Mouse (Mus musculus) T-helper 2 cell (primary cell): Measurements from ENCODE around the gene Mrpl30.

Source experiments
- in situ Hi-C: fragments of 300-600 bp; cut with MboI, MseI; formaldehyde crosslinking; loops from one replicate; pipeline ENCODE4 v1.15.1; 2025; ENCODE audit warnings: high pct_unique_total_duplicates

Gene Mrpl30

DNA sequence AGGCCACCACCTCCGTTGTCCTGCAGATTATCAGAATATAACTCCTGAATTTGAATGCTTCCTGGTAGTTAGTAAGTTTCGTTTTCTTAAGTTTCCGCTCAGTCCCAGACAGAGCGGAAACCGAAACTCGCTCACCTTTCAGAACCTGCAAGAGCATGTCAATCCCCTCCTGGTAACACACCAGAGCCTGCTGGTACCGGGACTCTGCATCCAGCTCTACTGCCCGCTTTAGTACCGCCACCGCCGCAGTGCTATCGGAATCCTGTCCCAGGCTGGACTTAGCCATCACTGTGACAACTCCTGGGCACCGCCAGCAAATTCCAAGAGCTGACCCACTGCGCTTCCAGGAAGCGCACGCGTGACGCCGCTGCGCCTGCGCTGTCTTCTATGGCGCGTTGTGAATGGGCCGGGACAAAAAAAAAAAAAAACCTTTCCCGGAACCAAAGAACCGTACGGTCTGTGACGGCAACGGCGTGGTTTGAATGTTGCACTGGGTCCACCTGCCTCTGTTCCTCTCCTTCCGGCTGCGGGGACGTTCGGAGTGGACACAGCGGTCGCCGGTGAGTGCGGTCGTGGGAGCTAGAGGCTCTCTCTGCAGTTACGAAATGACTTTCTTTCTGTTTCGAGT, at the start of gene Mrpl30, which contains the start of gene Mitd1:
Gene Mrpl30, plus strand, starts transcription at position 453 of the 628 bp plus-strand sequence.
Gene Mitd1, minus strand, starts transcription at position 387 of the 628 bp plus-strand sequence.
- in situ Hi-C loops: no loop called here

GRCm38 (mm10) chr1:37846878-37847277, 43.4 kb upstream of the Mrpl30 start:
- in situ Hi-C loops: no loop called here

GRCm38 (mm10) chr1:37850696-37851095, 39.6 kb upstream of the Mrpl30 start:
- in situ Hi-C loops: loop anchor here (10.0 kb wide), 1 partner anchor 136 kb away; no protein-coding TSS in a partner anchor

- in situ Hi-C loops: loop anchor here (5.0 kb wide), 1 partner anchor 437 kb away; no protein-coding TSS in a partner anchor
Observed at GRCm38 (mm10) chr1:37864511-37865400, 25.5 kb upstream of the Mrpl30 start.

DNA sequence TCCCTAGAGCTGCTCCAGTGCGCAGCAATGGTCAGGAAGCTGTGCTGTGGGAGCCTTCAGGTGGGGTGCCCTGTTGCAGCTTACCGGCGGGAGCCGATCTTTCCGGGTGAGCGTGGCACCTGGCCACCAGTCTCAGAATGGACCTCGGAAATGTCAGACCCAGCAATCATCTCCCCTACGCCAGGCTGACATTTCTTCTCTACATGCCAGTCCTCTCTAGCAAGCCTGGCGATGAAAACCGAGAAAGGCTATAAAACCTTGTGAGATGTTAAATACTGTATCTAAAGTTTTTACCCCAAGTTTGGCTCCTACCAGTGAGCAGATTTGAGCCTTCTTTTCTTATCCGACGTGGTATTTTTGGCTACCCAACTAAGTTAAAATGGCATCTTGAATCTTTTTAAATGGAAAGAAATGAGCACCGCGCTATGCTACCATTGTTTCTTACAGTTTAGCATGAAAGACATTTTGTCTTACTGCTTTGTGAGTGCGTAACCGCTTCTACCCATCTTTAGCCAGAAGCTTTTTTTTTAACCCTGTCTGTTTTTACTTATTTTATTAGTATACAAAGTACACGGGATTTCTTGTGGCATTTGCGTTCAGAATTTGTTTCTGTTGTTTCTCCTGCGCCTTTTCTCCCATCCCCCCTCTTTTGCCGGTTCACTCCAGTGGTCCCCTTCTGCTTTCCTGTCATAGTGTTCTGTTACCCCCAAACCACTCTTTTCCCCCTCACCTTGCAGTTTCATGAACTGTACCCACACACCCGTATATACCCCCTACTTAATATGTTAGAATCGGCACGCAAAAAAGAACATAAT, 24.7 kb upstream of the Mrpl30 start:
- in situ Hi-C loops: loop anchor here (5.0 kb wide), 1 partner anchor 438 kb away; no protein-coding TSS in a partner anchor

DNA sequence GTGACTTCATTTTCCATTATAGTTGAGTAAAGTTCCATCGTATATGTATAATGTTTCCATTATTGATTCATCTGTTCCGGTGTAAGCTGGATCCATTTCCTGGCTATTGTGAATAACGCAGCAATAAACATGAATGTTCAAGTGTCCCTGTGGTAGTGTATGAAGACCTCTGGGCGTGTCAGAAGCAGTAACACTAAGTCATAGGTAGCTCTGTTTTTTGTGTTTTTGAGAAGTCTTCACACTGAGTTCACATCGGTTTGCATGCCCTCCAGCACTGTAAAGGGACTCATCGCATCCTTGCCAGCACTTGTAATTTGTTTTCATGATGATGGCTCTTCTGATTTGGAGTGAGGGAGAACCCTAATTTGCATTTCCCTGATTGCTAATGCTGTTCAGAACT, 24.0 kb upstream of the Mrpl30 start, which contains the start of gene Tsga10:
Gene Tsga10, minus strand, starts transcription at position 144 of the 400 bp plus-strand sequence.
- in situ Hi-C loops: loop anchor here (5.0 kb wide), 1 partner anchor 439 kb away; no protein-coding TSS in a partner anchor

GRCm38 (mm10) chr1:37867056-37867455, 23.2 kb upstream of the Mrpl30 start:
- in situ Hi-C loops: loop anchor here (5.0 kb wide), 1 partner anchor 440 kb away; no protein-coding TSS in a partner anchor

DNA sequence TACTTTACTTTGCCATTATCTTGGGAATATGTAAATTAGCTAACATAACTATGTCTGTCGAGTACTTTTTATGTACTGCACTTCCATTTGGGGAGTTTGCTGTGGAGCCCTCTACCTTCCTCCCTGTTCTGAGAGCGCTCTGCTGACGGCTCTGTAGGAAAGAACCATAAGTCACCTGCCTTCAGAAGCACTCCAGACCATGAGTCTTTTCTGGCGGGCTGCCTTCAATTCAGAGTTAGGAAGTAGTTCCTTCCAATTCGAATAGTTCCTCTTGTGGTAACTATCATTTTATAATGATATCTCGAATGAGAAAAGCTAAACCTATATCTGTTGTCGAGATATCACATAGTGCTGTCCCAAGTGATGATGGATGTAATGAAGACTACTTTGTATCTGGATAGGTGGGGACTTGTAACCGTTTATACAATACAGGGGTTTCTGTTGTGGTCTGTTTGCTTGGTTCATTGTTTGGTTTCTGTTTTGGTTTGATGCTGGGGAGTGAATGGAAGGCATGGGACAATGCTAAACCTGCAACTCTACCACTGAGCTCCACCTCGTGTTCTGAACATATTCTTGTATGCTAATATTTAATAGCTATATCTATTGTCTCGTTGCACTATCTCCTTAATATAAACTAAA, 22.5 kb upstream of the Mrpl30 start:
- in situ Hi-C loops: loop anchor here (5.0 kb wide), 1 partner anchor 441 kb away; no protein-coding TSS in a partner anchor

GRCm38 (mm10) chr1:37868640-37869039, 21.6 kb upstream of the Mrpl30 start:
- in situ Hi-C loops: loop anchor here (5.0 kb wide), 1 partner anchor 441 kb away; no protein-coding TSS in a partner anchor

GRCm38 (mm10) chr1:37869362-37869761, 20.9 kb upstream of the Mrpl30 start:
- in situ Hi-C loops: loop anchor here (5.0 kb wide), 1 partner anchor 442 kb away; no protein-coding TSS in a partner anchor

- in situ Hi-C loops: loop anchor here (10.0 kb wide), 1 partner anchor 123 kb away; the partner anchor contains the start of genes Eif5b and Txndc9
Observed at GRCm38 (mm10) chr1:37871704-37872103, 18.6 kb upstream of the Mrpl30 start, which contains the start of gene Lipt1. TSS of gene Lipt1 (plus strand) at chr1:37871738.

GRCm38 (mm10) chr1:37872131-37873067, 17.9 kb upstream of the Mrpl30 start:
- in situ Hi-C loops: loop anchor here (10.0 kb wide), 1 partner anchor 122 kb away; the partner anchor contains the start of genes Eif5b and Txndc9

DNA sequence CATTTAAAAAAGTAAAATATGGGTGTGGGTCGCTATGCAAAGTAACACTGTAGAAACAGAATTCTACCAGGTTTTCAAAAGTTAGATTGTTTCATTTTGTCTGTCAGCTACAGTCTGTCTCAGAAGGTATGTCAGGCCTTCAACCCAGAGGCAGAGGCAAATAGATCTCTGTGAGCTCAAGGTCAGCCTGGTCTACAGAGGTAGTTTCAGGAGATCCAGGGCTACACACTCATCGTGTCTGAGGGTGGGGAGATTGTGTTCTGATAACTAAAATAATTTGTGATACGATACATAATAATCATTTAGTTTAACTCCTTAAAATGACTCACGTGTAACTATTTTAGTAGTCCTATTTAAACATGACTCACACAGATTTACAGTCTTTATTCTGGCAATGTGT, 17.1 kb upstream of the Mrpl30 start:
- in situ Hi-C loops: loop anchor here (10.0 kb wide), 1 partner anchor 122 kb away; the partner anchor contains the start of genes Eif5b and Txndc9

DNA sequence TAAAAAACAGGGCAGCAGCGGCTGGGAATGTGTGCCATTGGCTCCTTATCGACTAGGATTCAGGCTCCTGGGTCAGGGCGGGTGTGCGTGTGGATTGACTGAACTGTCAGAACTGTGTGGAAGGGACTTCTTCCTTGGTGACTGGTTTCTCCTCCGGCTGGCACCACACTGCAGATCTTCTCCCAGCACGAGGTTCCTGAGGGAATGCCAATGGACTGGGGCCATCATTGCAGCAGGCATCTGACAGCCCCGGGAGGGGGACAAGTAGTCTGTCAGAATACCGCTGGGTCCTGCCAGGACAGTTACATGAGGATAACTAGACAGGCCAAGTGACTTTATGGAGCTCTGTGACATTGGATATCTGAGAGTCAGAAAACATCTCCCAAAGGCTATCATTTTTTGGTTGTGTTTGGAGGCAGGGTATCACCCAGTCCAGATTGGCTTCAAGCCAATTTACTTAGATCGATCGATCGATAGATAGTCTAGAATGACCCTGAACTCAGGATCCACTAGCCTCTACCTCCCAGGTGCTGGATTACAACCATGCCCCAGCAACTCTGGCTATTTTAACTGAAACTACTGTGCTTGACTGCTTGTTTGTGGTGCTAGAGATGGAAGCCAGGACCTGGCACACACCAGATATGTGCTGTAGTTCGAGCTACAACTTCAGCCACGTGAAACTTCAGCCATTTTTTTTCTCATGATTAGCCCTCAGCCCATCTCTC, 12.4 kb upstream of the Mrpl30 start:
- in situ Hi-C loops: loop anchor here (10.0 kb wide), 1 partner anchor 117 kb away; the partner anchor contains the start of genes Eif5b and Txndc9

DNA sequence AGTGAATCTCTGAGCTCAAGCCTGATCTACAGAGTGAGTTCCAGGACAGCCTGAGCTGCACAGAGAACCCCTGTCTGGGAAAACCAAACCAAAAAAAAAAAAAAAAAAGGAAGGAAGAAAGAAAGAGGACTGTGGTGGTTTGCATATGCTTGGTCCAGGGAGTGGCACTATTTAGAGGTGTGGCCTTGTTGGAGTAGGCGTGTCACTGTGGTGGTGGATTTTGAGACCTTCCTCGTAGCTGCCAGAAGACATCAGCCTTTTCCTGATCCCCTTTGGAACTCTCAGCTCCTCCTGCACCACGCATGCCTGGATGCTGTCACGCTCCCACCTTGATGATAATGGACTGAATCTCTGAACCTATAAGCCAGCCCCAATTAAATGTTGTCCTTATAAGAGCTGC, 6.9 kb upstream of the Mrpl30 start:
- in situ Hi-C loops: no loop called here

DNA sequence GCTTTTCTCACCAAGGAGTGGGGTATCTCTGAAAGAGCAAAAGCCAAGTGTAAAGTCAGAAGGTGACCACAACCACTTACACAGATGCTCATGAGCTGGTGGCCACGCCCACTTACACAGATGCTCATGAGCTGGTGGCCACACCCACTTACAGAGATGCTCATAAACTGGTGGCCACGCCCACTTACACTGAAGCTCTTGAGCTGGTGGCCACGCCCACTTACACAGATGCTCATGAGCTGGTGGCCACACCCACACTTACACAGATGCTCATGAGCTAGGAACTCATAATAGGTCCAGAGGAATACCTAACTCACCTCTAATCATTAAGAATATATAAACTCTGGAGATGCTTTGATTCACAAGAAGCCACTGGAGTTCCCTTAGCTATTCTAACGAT, 5.8 kb upstream of the Mrpl30 start:
- in situ Hi-C loops: no loop called here

DNA sequence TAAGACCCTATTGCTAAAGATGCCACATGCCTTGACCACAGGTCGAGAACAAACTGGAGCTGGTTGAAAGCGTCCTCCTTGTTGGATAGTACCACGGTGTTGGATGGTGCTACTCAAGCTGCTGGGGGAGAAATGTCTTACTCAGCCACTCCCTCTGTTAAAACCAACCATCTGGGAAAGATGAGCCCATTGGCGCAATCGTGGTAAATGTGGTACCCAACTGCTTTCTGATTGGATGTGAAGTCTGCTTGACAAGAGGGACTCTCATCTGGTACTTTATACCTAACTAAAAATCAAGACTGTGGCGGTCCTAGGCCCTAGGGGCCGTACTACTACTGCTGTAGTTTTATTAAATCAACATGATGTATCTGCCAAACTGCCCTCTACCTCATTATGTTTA, 1.1 kb upstream of the Mrpl30 start:
- in situ Hi-C loops: no loop called here

DNA sequence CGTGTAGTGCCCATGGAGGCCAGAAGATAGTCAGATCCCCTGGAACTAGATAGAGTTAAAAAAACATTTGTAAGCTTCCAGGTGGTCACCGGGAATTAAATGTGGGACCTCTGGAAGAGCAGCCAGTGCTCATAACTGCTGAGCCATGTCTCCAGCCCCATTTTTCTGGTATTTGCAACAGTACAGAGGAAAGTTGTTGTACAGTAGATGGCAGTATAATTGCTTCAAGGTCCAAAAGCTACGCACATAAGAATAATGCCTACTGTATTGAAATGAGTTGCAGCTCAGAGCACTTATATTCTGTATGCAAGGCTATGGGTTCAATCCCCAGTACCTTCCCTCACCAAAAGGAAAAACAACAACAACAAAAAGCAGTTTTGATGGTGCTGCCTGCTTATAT, 1.1 kb downstream of the Mrpl30 start:
- in situ Hi-C loops: no loop called here
